Mouse (Mus musculus): ENCODE measurements around the gene Fkbp10. TPM values are rescaled to one million over a fixed set of nuclear protein-coding genes. Genes with fewer than 3 reads are reported as not detected.

The Fkbp10 gene
- polyA plus RNA-seq, 1 experiment = 14.9 TPM

GRCm38 (mm10) chr11:100423836-100424235, 8.3 kb downstream of the Fkbp10 start:
- H3K27me3 ChIP-seq (ENCODE audit: control insufficient read depth, insufficient read depth, low read length) = no peaks in the 10 kb centered on the region
- no peak overlapping the region for H3K27ac ChIP-seq (ENCODE audit: insufficient read depth, low read length)
- H3K4me1 ChIP-seq (ENCODE audit: control insufficient read depth, insufficient read depth, insufficient read length) = no peaks in the 10 kb centered on the region
- DNase-seq (ENCODE audit: low read depth in 1 of 2, low spot score in 2 of 2) = no peak
- H3K4me3 ChIP-seq (ENCODE audit: extremely low read depth, insufficient read depth, insufficient read length) = no peak overlapping the region
- TF ChIP-seq POLR2A (IDR thresholded peaks at IDR 0.05; ENCODE audit: low read depth, low read length) (no peak), CTCF (IDR thresholded peaks at IDR 0.05; ENCODE audit: extremely low read depth, insufficient read depth, insufficient read length, insufficient replicate concordance) (no peak)
- no peaks in the 10 kb centered on the region for H3K36me3 ChIP-seq (ENCODE audit: control insufficient read depth, insufficient read depth, low read length)
- 88% methylated on average over 7 of the region's 7 CpGs for WGBS

GRCm38 (mm10) chr11:100425851-100426250, 10.4 kb downstream of the Fkbp10 start:
- Histone ChIP-seq H3K27me3 (ENCODE audit: control insufficient read depth, insufficient read depth, low read length) (no peaks in the 10 kb centered on the region), H3K4me3 (ENCODE audit: extremely low read depth, insufficient read depth, insufficient read length) (no peak overlapping the region), H3K27ac (ENCODE audit: insufficient read depth, low read length) (no peak overlapping the region), H3K36me3 (ENCODE audit: control insufficient read depth, insufficient read depth, low read length) (peaks cover 6% of the 10 kb centered on the region; the same call in 1 of the 2 replicates), H3K4me1 (ENCODE audit: control insufficient read depth, insufficient read depth, insufficient read length) (no peaks in the 10 kb centered on the region)
- TF ChIP-seq CTCF (IDR thresholded peaks at IDR 0.05; ENCODE audit: extremely low read depth, insufficient read depth, insufficient read length, insufficient replicate concordance) = peak; percentile 29; the same call in 1 of the 2 replicates
- no peak for TF ChIP-seq POLR2A (IDR thresholded peaks at IDR 0.05; ENCODE audit: low read depth, low read length)
- peak in 1 of 2 experiments; percentile 67 for DNase-seq (ENCODE audit: low read depth in 1 of 2, low spot score in 2 of 2)
- 62% methylated on average over 7 of the region's 7 CpGs for WGBS

GRCm38 (mm10) chr11:100426820-100427219, 11.3 kb downstream of the Fkbp10 start:
- peaks cover 6% of the 10 kb centered on the region; the same call in 1 of the 2 replicates for H3K36me3 ChIP-seq (ENCODE audit: control insufficient read depth, insufficient read depth, low read length)
- TF ChIP-seq CTCF (IDR thresholded peaks at IDR 0.05; ENCODE audit: extremely low read depth, insufficient read depth, insufficient read length, insufficient replicate concordance) = no peak
- TF ChIP-seq POLR2A (IDR thresholded peaks at IDR 0.05; ENCODE audit: low read depth, low read length) = no peak
- WGBS = 77% methylated on average over 3 of the region's 3 CpGs

GRCm38 (mm10) chr11:100428612-100429199, 13.2 kb downstream of the Fkbp10 start:
- peaks cover 6% of the 10 kb centered on the region; the same call in 1 of the 2 replicates for H3K36me3 ChIP-seq (ENCODE audit: control insufficient read depth, insufficient read depth, low read length)
- no peak overlapping the region for H3K4me3 ChIP-seq (ENCODE audit: extremely low read depth, insufficient read depth, insufficient read length)
- no peak for TF ChIP-seq POLR2A (IDR thresholded peaks at IDR 0.05; ENCODE audit: low read depth, low read length)
- TF ChIP-seq CTCF (IDR thresholded peaks at IDR 0.05; ENCODE audit: extremely low read depth, insufficient read depth, insufficient read length, insufficient replicate concordance) = no peak
- no peaks in the 10 kb centered on the region for H3K4me1 ChIP-seq (ENCODE audit: control insufficient read depth, insufficient read depth, insufficient read length)
- no peak for DNase-seq (ENCODE audit: low read depth in 1 of 2, low spot score in 2 of 2)
- WGBS = 81% methylated on average over 9 of the region's 9 CpGs
- H3K27me3 ChIP-seq (ENCODE audit: control insufficient read depth, insufficient read depth, low read length) = no peaks in the 10 kb centered on the region
- no peak overlapping the region for H3K27ac ChIP-seq (ENCODE audit: insufficient read depth, low read length)

More at GRCm38 (mm10) chr11:100426820-100427219, 11.3 kb downstream of the Fkbp10 start:
- Histone ChIP-seq H3K4me1 (ENCODE audit: control insufficient read depth, insufficient read depth, insufficient read length) (no peaks in the 10 kb centered on the region), H3K4me3 (ENCODE audit: extremely low read depth, insufficient read depth, insufficient read length) (no peak overlapping the region), H3K27me3 (ENCODE audit: control insufficient read depth, insufficient read depth, low read length) (no peaks in the 10 kb centered on the region), H3K27ac (ENCODE audit: insufficient read depth, low read length) (no peak overlapping the region)
- DNase-seq (ENCODE audit: low read depth in 1 of 2, low spot score in 2 of 2) = no peak

- Histone ChIP-seq H3K4me1 (ENCODE audit: control insufficient read depth, insufficient read depth, insufficient read length) (no peaks in the 10 kb centered on the region), H3K27me3 (ENCODE audit: control insufficient read depth, insufficient read depth, low read length) (no peaks in the 10 kb centered on the region), H3K27ac (ENCODE audit: insufficient read depth, low read length) (no peak overlapping the region), H3K4me3 (ENCODE audit: extremely low read depth, insufficient read depth, insufficient read length) (no peak overlapping the region), H3K36me3 (ENCODE audit: control insufficient read depth, insufficient read depth, low read length) (peaks cover 7% of the 10 kb centered on the region; the same call in 1 of the 2 replicates)
- 93% methylated on average over 7 of the region's 7 CpGs for WGBS
- no peak for DNase-seq (ENCODE audit: low read depth in 1 of 2, low spot score in 2 of 2)
- TF ChIP-seq CTCF (IDR thresholded peaks at IDR 0.05; ENCODE audit: extremely low read depth, insufficient read depth, insufficient read length, insufficient replicate concordance) = no peak
These were observed 14.6 kb downstream of the Fkbp10 start for GRCm38 (mm10) chr11:100430052-100430451.

GRCm38 (mm10) chr11:100432002-100432401, 16.5 kb downstream of the Fkbp10 start:
- H3K36me3 ChIP-seq (ENCODE audit: control insufficient read depth, insufficient read depth, low read length) = peaks cover 15% of the 10 kb centered on the region
- no peak overlapping the region for H3K4me3 ChIP-seq (ENCODE audit: extremely low read depth, insufficient read depth, insufficient read length)
- WGBS = 91% methylated on average over 5 of the region's 5 CpGs
- no peak for TF ChIP-seq CTCF (IDR thresholded peaks at IDR 0.05; ENCODE audit: extremely low read depth, insufficient read depth, insufficient read length, insufficient replicate concordance)
- TF ChIP-seq POLR2A (IDR thresholded peaks at IDR 0.05; ENCODE audit: low read depth, low read length) = no peak
- H3K4me1 ChIP-seq (ENCODE audit: control insufficient read depth, insufficient read depth, insufficient read length) = no peaks in the 10 kb centered on the region
- no peak for DNase-seq (ENCODE audit: low read depth in 1 of 2, low spot score in 2 of 2)
- H3K27me3 ChIP-seq (ENCODE audit: control insufficient read depth, insufficient read depth, low read length) = no peaks in the 10 kb centered on the region
- H3K27ac ChIP-seq (ENCODE audit: insufficient read depth, low read length) = no peak overlapping the region

GRCm38 (mm10) chr11:100435678-100436246, 20.3 kb downstream of the Fkbp10 start:
- Histone ChIP-seq H3K4me1 (ENCODE audit: control insufficient read depth, insufficient read depth, insufficient read length) (peaks cover 2% of the 10 kb centered on the region; the same call in 1 of the 2 replicates), H3K4me3 (ENCODE audit: extremely low read depth, insufficient read depth, insufficient read length) (no peak overlapping the region), H3K27ac (ENCODE audit: insufficient read depth, low read length) (no peak overlapping the region), H3K36me3 (ENCODE audit: control insufficient read depth, insufficient read depth, low read length) (peaks cover 9% of the 10 kb centered on the region), H3K27me3 (ENCODE audit: control insufficient read depth, insufficient read depth, low read length) (no peaks in the 10 kb centered on the region)
- DNase-seq (ENCODE audit: low read depth in 1 of 2, low spot score in 2 of 2) = no peak
- 86% methylated on average over 9 of the region's 9 CpGs for WGBS
- TF ChIP-seq CTCF (IDR thresholded peaks at IDR 0.05; ENCODE audit: extremely low read depth, insufficient read depth, insufficient read length, insufficient replicate concordance) = no peak
- no peak for TF ChIP-seq POLR2A (IDR thresholded peaks at IDR 0.05; ENCODE audit: low read depth, low read length)

Measured in spleen, adult 2 months (tissue).